Mouse (Mus musculus) heart, adult 2 months (tissue): ENCODE measurements around the gene Vps45.

Experiments
- CTCF ChIP-seq: fragments of 200-600 bp; IDR thresholded peaks from 2 replicates; pipeline ENCODE4 v1.8.1; 2022; ENCODE audit warnings: antibody characterized with exemption, mild to moderate bottlenecking, moderate library complexity
- POLR2A ChIP-seq: fragments of 200-500 bp; IDR thresholded peaks from 2 replicates; pipeline ENCODE4 v1.6.1; 2011; ENCODE audit warnings: mild to moderate bottlenecking, low read depth, low read length, control low read depth; ENCODE audit not compliant: insufficient read depth

- TF ChIP-seq CTCF, result no peak
- TF ChIP-seq POLR2A, result no peak
Observed at GRCm38 (mm10) chr3:96017461-96017860, 40.8 kb downstream of the Vps45 start.
